Mouse (Mus musculus) heart, adult 2 months (tissue): ENCODE measurements around the gene Csnk1d.

Source experiments
- CTCF ChIP-seq: fragments of 200-600 bp; IDR thresholded peaks from 2 replicates; pipeline ENCODE4 v1.8.1; 2022; ENCODE audit warnings: antibody characterized with exemption, mild to moderate bottlenecking, moderate library complexity
- EP300 ChIP-seq: fragments of 200-500 bp; IDR thresholded peaks from 2 replicates; pipeline ENCODE4 v1.6.1; 2011; ENCODE audit warnings: low read depth, low read length, control low read depth; ENCODE audit not compliant: insufficient read depth

- TF ChIP-seq CTCF: no peak
- TF ChIP-seq EP300: no peak
Observed at GRCm38 (mm10) chr11:120940959-120941358, 50.2 kb downstream of the Csnk1d start.
